Mouse (Mus musculus): ENCODE results near the gene Cyp2j5. TPM values are rescaled to one million over a fixed set of nuclear protein-coding genes. Genes with fewer than 3 reads are reported as not detected.

Cyp2j5 gene
- total RNA-seq (2023; ENCODE audit: inconsistent age) = not detected in 4 replicates

GRCm38 (mm10) chr4:96663991-96664390, at the start of gene Cyp2j5:
TSS of gene Cyp2j5 (minus strand) at chr4:96664154.

GRCm38 (mm10) chr4:96590911-96591790, 72.8 kb downstream of the Cyp2j5 start, which contains the start of gene Cyp2j9:
TSS of gene Cyp2j9 (minus strand) at chr4:96591578.

Other genes starting within 250 kb of the Cyp2j5 start
- not detected in 4 replicates for gene Cyp2j8, start 156.8 kb downstream of the Cyp2j5 start, total RNA-seq (2023; ENCODE audit: inconsistent age)
- not detected in 4 replicates for gene Cyp2j6, start 110.5 kb downstream of the Cyp2j5 start, total RNA-seq (2023; ENCODE audit: inconsistent age)
- not detected in 4 replicates for gene Cyp2j9, start 72.6 kb downstream of the Cyp2j5 start, total RNA-seq (2023; ENCODE audit: inconsistent age)
- gene Gm12695, start 121.0 kb upstream of the Cyp2j5 start, total RNA-seq (2023; ENCODE audit: inconsistent age) = not detected in 4 replicates

All from B cell, adult (primary cell).